In the genomic region with DNA sequence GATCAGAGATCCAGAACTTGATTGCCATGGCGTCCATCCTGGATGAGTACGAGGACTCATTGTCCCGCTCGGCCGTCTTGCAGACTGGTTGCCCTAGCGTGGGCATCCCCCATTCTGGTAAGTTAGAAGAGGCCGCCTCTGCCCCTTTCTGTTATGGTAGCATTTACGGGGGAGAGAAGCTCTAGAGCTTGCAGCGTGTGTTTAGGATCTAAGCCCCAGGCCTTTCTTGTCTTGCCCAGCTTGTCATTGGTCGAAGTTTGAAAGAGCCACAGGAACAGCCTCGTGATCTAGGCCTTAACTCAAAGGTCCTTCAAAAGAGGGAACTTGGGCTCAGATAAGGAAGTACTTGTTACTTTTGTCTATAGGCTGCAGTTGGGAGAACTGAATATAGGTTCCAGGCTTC, we compare ENCODE assay signal across 9 mouse cellular contexts. TPM values are rescaled to one million over a fixed set of nuclear protein-coding genes. Genes with fewer than 3 reads are reported as not detected.
DNase-seq lines count a peak whose midpoint lies in the region; ATAC-seq and TF ChIP-seq lines count a peak whose summit lies in the region.
"Had no signal": no experiment of that assay in that cellular context is flagged by ENCODE, and none has a peak within 500 bp of the region (broad histone marks: within the 10 kb centered on the region; RNA-seq: fewer than 3 reads in every experiment).

No protein-coding gene starts in this region.

- DNase-seq in layer of hippocampus, adult 2 months (ENCODE audit: low spot score in 2 of 2): peak in 1 of 2 experiments; percentile 25
- no peak for DNase-seq in layer of hippocampus, postnatal 10 days (ENCODE audit: low spot score in 2 of 2)
- peak; percentile 40 for DNase-seq in lung, postnatal 36 days
- no peak for DNase-seq in ovary, postnatal 36 days (ENCODE audit: low spot score)
- DNase-seq in testis, postnatal 10 days (ENCODE audit: low spot score): no peak

- peaks cover 9% of the 10 kb centered on the region; the same call in 1 of the 2 replicates for H3K4me1 ChIP-seq in stomach, embryonic 14.5 days (ENCODE audit: control insufficient read depth, insufficient read depth, low read length)

- ATAC-seq in common myeloid progenitor, adult 5-6 weeks (replicated peaks; ENCODE audit: low read depth, poor library complexity, severe bottlenecking): peak; percentile 55
- peak; percentile 55 to 59 for ATAC-seq in hematopoietic stem cell, adult 5-6 weeks (replicated peaks in 1 of 2; ENCODE audit: insufficient read depth in 1 of 2, low FRiP score in 2 of 2, low TSS enrichment in 1 of 2, low read depth in 1 of 2, poor library complexity in 2 of 2, severe bottlenecking in 2 of 2)
- ATAC-seq in stomach, embryonic 14.5 days (ENCODE audit: insufficient number of reproducible peaks, insufficient read depth, low FRiP score, low read depth): no peak

- peaks cover 35% of the 10 kb centered on the region for H3K36me3 ChIP-seq in stomach, embryonic 14.5 days (ENCODE audit: control insufficient read depth, insufficient read depth, low read length)

- H3K9ac ChIP-seq in stomach, embryonic 14.5 days (replicated peaks; ENCODE audit: low read depth, low read length): peak overlapping the region; percentile 64

- TF ChIP-seq CTCF in layer of hippocampus, adult 2 months (conservative IDR thresholded peaks at IDR 0.05): no peak

- H3K27me3 ChIP-seq in stomach, embryonic 14.5 days (ENCODE audit: control insufficient read depth, insufficient read depth, low read length): no peaks in the 10 kb centered on the region

- H3K4me3 ChIP-seq in layer of hippocampus, adult 2 months: peak overlapping the region; percentile 93
- H3K4me3 ChIP-seq in stomach, embryonic 14.5 days (ENCODE audit: low read depth, low read length): peak overlapping the region; percentile 68

- peak overlapping the region; percentile 88 for H3K27ac ChIP-seq in layer of hippocampus, adult 2 months
- H3K27ac ChIP-seq in stomach, embryonic 14.5 days (ENCODE audit: low read length): no peak overlapping the region; the same call in 1 of the 2 replicates

- peak overlapping the region; percentile 87 for H3K4me2 ChIP-seq in stomach, embryonic 14.5 days (replicated peaks; ENCODE audit: low read depth, low read length)

- no peaks in the 10 kb centered on the region for H3K9me3 ChIP-seq in stomach, embryonic 14.5 days (ENCODE audit: control insufficient read depth, low read depth, low read length)

- WGBS in stomach, embryonic 14.5 days: 3% methylated on average over 11 of the region's 11 CpGs

RNA-seq across cellular contexts. Expression of gene Vps18, which starts 0.5 kb away (rescaled TPM):
- 10 to 100 TPM; 39.9 to 43.2 TPM for total RNA-seq in layer of hippocampus, adult 2 months (2021)
- 10 to 100 TPM; 31.7 to 34.3 TPM for total RNA-seq in layer of hippocampus, postnatal 10 days (2021)
- total RNA-seq in common myeloid progenitor, adult 5-6 weeks (2017): 12.8 and 22.5 TPM in 2 replicates
- total RNA-seq in hematopoietic stem cell, adult 5-6 weeks (2017): 14.8 and 23.0 TPM in 2 replicates
- 10.9 and 12.8 TPM in 2 replicates for polyA plus RNA-seq in stomach, embryonic 14.5 days (2014; fragmentation: Nextera tagmentation; extraction: Ambion mirVana)

RNA-seq across cellular contexts. Expression of gene Rhov, which starts 17.9 kb away (rescaled TPM):
- total RNA-seq in layer of hippocampus, adult 2 months (2021): 1 to 10 TPM; 5.9 to 7.1 TPM
- 10 to 100 TPM; 12.4 to 15.6 TPM for total RNA-seq in layer of hippocampus, postnatal 10 days (2021)
- total RNA-seq in common myeloid progenitor, adult 5-6 weeks (2017): 0.05 TPM in 1 of 2 replicates, not detected in the other
- total RNA-seq in hematopoietic stem cell, adult 5-6 weeks (2017): 0.31 TPM in 1 of 2 replicates, not detected in the other
- 6.0 and 8.6 TPM in 2 replicates for polyA plus RNA-seq in stomach, embryonic 14.5 days (2014; fragmentation: Nextera tagmentation; extraction: Ambion mirVana)

RNA-seq across cellular contexts. Expression of gene Dll4, which starts 36.6 kb away (rescaled TPM):
- 1 to 10 TPM; 2.4 to 2.9 TPM for total RNA-seq in layer of hippocampus, adult 2 months (2021)
- total RNA-seq in layer of hippocampus, postnatal 10 days (2021): 1 to 10 TPM; 7.4 to 7.6 TPM
- not detected in 2 replicates for total RNA-seq in common myeloid progenitor, adult 5-6 weeks (2017)
- total RNA-seq in hematopoietic stem cell, adult 5-6 weeks (2017): 0.13 and 0.25 TPM in 2 replicates
- 5.6 and 6.9 TPM in 2 replicates for polyA plus RNA-seq in stomach, embryonic 14.5 days (2014; fragmentation: Nextera tagmentation; extraction: Ambion mirVana)

RNA-seq across cellular contexts. Expression of gene Spint1, which starts 51.9 kb away (rescaled TPM):
- total RNA-seq in layer of hippocampus, adult 2 months (2021): 1 to 10 TPM; 2.1 to 2.5 TPM
- total RNA-seq in layer of hippocampus, postnatal 10 days (2021): under 1 TPM; 0.27 to 0.59 TPM
- 0.18 TPM in 1 of 2 replicates, not detected in the other for total RNA-seq in common myeloid progenitor, adult 5-6 weeks (2017)
- total RNA-seq in hematopoietic stem cell, adult 5-6 weeks (2017): 8.1 and 13.0 TPM in 2 replicates
- 51.9 and 55.9 TPM in 2 replicates for polyA plus RNA-seq in stomach, embryonic 14.5 days (2014; fragmentation: Nextera tagmentation; extraction: Ambion mirVana)

RNA-seq across cellular contexts. Expression of gene Ppp1r14d, which starts 59.3 kb away (rescaled TPM):
- not detected for total RNA-seq in layer of hippocampus, adult 2 months (2021)
- not detected for total RNA-seq in layer of hippocampus, postnatal 10 days (2021)
- not detected in 2 replicates for total RNA-seq in common myeloid progenitor, adult 5-6 weeks (2017)
- total RNA-seq in hematopoietic stem cell, adult 5-6 weeks (2017): not detected in 2 replicates
- 0.67 and 1.00 TPM in 2 replicates for polyA plus RNA-seq in stomach, embryonic 14.5 days (2014; fragmentation: Nextera tagmentation; extraction: Ambion mirVana)
- polyA plus RNA-seq: brain, embryonic 14.5 days had no signal
